Mouse (Mus musculus) heart, postnatal 0 days (tissue): ENCODE results near the gene Crip2. TPM values are rescaled to one million over a fixed set of nuclear protein-coding genes. Genes with fewer than 3 reads are reported as not detected.

Source experiments
- ATAC-seq: fragments of 200-750 bp; cut with Nextera tagmentation; 2 replicates; pipeline ENCODE4 v1.8.0; 2017; ENCODE audit warnings: low read depth, moderate number of reproducible peaks, moderate library complexity; ENCODE audit not compliant: insufficient read depth
- DNase-seq: peaks from one replicate; pipeline ENCODE4 v3.0.0-alpha.2; 2016; ENCODE audit warnings: low spot score
- H3K27ac ChIP-seq: fragments of 300-500 bp; sonication (generic); 2 replicates; pipeline ENCODE4 v1.5.1; 2014; ENCODE audit warnings: low read depth, mild to moderate bottlenecking
- H3K27me3 ChIP-seq: fragments of 300-500 bp; sonication (generic); 2 replicates; pipeline ENCODE4 v1.6.1; 2014; ENCODE audit warnings: low read length, mixed read lengths; ENCODE audit not compliant: control insufficient read depth, insufficient read depth
- H3K36me3 ChIP-seq: fragments of 300-500 bp; sonication (generic); replicated peaks from 2 replicates; pipeline ENCODE4 v1.6.1; 2014; ENCODE audit warnings: low read length, mixed read lengths; ENCODE audit not compliant: control insufficient read depth, insufficient read depth
- H3K4me1 ChIP-seq: fragments of 300-500 bp; sonication (generic); 2 replicates; pipeline ENCODE4 v1.6.1; 2014; ENCODE audit warnings: antibody characterized with exemption; ENCODE audit not compliant: control insufficient read depth, insufficient read depth
- H3K4me2 ChIP-seq: fragments of 300-500 bp; sonication (generic); 2 replicates; pipeline ENCODE4 v1.6.1; 2014; ENCODE audit warnings: low read depth, mild to moderate bottlenecking, low read length, moderate library complexity
- H3K4me3 ChIP-seq: fragments of 300-500 bp; sonication (generic); 2 replicates; pipeline ENCODE4 v1.5.1; 2014; ENCODE audit warnings: low read depth, low read length
- H3K9ac ChIP-seq: fragments of 300-500 bp; sonication (generic); replicated peaks from 2 replicates; pipeline ENCODE4 v1.6.1; 2014; ENCODE audit warnings: low read depth, low read length, mixed read lengths
- H3K9me3 ChIP-seq: fragments of 300-500 bp; sonication (generic); replicated peaks from 2 replicates; pipeline ENCODE4 v1.6.1; 2016; ENCODE audit warnings: low read length; ENCODE audit not compliant: control insufficient read depth
- CTCF ChIP-seq: IDR thresholded peaks from 2 replicates; pipeline ENCODE4 v1.5.1; 2016; ENCODE audit warnings: antibody characterized with exemption, control low read depth, low read depth
- EP300 ChIP-seq: IDR thresholded peaks from 2 replicates; pipeline ENCODE4 v1.6.1; 2016; ENCODE audit warnings: antibody characterized with exemption, low read depth
- WGBS: fragments of 180-500 bp; shearing (Covaris S2); extraction: QIAGEN DNeasy Blood & Tissue Kit; methylation state at CpG from one replicate; pipeline ENCODE4 v1.1.7; 2014; 5-methylcytosine and 5-hydroxymethylcytosine counted together
- polyA plus RNA-seq: library from polyadenylated mRNA; unstranded; fragments of >200 nt; fragmentation: Nextera tagmentation; extraction: Ambion mirVana; gene quantifications from 2 replicates; pipeline ENCODE4 v1.2.1, GENCODE M21; 2015
- total RNA-seq: library from RNA; depleted of rRNA; stranded (reverse); fragments of >200 nt; gene quantifications from 2 replicates; pipeline ENCODE4 v1.2.3, GENCODE M21; 2014; ENCODE audit warnings: low replicate concordance

Crip2 gene
- total and polyA plus RNA-seq, 2 experiments from 2014 or later, result 1,556 to 2,395 TPM

DNA sequence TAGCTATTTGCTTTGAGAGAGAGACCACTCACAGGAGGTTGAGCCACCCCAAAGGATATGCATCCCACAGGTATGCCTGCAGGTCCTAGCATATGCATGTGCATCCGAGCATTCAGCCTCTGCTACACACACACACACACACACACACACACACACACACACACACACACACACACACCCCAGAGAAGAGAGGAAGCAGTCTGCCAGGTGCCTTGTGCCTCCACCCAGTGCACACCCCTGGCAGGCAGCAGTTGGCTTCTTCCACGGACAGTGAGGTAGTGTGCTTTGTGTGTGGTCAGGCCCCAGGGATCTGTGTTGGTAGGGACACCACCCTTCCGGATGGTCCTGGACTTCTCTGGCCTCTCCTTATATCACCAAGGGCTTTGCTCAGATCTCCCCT is 9.9 kb downstream of the Crip2 start:
- TF ChIP-seq CTCF (no peak), EP300 (no peak)
- peaks cover 64% of the 10 kb centered on the region for H3K4me1 ChIP-seq
- 70% methylated on average over 3 of the region's 3 CpGs for WGBS
- no peak overlapping the region for H3K4me2 ChIP-seq
- no peak overlapping the region for H3K4me3 ChIP-seq
- ATAC-seq (no peak), DNase-seq (no peak)
- no peak overlapping the region for H3K27ac ChIP-seq
- no peak overlapping the region; the same call in 1 of the 2 replicates for H3K9ac ChIP-seq
- H3K27me3 ChIP-seq, result no peaks in the 10 kb centered on the region
- H3K36me3 ChIP-seq, result peaks cover 19% of the 10 kb centered on the region
- no peaks in the 10 kb centered on the region for H3K9me3 ChIP-seq

DNA sequence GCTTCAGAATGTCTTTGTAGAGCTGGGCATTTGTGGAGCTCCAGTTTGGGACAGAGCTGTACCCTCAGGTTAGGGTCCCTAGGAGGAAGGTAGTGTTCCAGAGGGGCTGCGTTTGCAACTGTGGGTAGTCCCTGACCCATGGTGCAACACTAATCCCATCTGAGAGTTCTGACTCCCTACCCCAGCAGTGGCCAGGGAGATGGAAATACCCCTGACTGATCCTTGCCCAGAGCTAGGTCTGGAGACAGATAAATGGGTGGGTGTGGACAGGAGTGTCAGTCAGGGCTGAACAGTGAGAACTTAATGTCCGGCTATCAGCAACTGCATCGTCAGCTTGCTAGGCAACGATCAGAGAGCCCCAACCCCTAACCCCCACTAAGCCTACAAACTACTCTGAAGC is 10.6 kb downstream of the Crip2 start:
- WGBS, result 58% methylated on average over 4 of the region's 4 CpGs

DNA sequence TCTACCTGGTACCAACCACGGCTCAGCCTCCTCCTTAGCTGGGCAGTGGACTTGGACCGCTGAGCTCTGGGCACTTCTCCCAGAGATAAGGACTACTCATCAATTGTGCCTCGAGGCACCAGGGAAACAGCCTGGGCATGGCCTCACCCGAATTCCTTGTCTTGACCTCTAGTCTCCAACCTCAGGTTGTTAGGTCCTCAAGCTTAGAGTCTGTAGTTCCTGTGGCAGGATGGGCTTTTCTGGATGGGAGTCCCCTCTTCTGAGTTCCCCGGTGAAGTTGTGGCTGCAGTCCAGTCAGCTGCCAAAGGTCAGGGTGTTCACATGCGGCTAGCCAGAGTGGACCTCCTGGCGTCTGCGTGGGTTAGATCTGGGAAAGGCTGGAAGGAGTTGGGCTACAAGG is 11.0 kb downstream of the Crip2 start:
- H3K9me3 ChIP-seq, result no peaks in the 10 kb centered on the region
- H3K9ac ChIP-seq, result no peak overlapping the region
- DNase-seq (no peak), ATAC-seq (no peak)
- WGBS, result 40% methylated on average over 8 of the region's 8 CpGs
- no peak overlapping the region; the same call in 1 of the 2 replicates for H3K4me3 ChIP-seq
- TF ChIP-seq CTCF, result no peak
- TF ChIP-seq EP300, result no peak
- no peak overlapping the region for H3K27ac ChIP-seq
- H3K27me3 ChIP-seq, result no peaks in the 10 kb centered on the region
- peak overlapping the region; percentile 83; the same call in 1 of the 2 replicates for H3K4me2 ChIP-seq
- H3K36me3 ChIP-seq, result peaks cover 8% of the 10 kb centered on the region
- H3K4me1 ChIP-seq, result peaks cover 58% of the 10 kb centered on the region

More for the DNA sequence above, 10.6 kb downstream of the Crip2 start:
- no peak overlapping the region for H3K4me2 ChIP-seq
- H3K9me3 ChIP-seq, result no peaks in the 10 kb centered on the region
- no peak for TF ChIP-seq CTCF
- no peak for TF ChIP-seq EP300
- H3K9ac ChIP-seq, result no peak overlapping the region
- no peak overlapping the region for H3K27ac ChIP-seq
- H3K4me3 ChIP-seq, result no peak overlapping the region
- ATAC-seq, result no peak
- peaks cover 63% of the 10 kb centered on the region for H3K4me1 ChIP-seq
- DNase-seq, result no peak
- no peaks in the 10 kb centered on the region for H3K27me3 ChIP-seq
- peaks cover 12% of the 10 kb centered on the region for H3K36me3 ChIP-seq

DNA sequence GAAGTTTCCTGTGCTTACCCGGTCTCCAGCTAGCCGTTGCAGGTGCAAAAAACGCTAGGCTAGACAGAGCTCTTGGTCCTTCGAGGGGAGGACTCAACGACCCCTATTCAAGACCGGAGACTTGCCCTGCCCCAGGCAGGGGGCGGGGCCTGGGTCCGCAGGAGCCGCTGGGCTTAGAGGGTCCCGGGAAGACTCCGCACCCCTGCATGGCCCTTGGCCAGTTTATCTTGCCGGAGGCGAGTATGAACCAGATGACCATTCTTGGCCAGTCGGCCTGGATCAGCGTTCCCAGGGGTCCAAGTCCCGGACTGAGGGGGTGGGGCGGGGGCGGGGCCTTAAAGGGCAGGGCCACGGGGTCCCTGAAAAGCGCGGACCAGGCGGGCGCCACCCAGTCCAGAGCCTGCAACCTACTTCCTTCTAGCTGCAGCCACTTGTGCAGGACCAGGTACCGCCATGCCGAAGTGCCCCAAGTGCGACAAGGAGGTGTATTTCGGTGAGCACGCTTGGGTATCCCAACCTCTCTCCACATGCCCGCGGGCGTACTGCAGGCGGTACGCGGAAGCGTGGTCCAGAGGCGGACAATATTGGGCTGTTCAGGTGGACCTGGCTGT is 11.7 kb downstream of the Crip2 start:
- Histone ChIP-seq H3K9ac (peak overlapping the region; percentile 63), H3K4me2 (peak overlapping the region; percentile 83), H3K36me3 (peaks cover 8% of the 10 kb centered on the region; the same call in 1 of the 2 replicates), H3K27me3 (no peaks in the 10 kb centered on the region), H3K4me1 (peaks cover 57% of the 10 kb centered on the region), H3K27ac (peak overlapping the region; percentile 64), H3K9me3 (no peaks in the 10 kb centered on the region), H3K4me3 (peak overlapping the region; percentile 63)
- ATAC-seq (no peak), DNase-seq (no peak)
- 1% methylated on average over 36 of the region's 36 CpGs for WGBS
- no peak for TF ChIP-seq CTCF
- TF ChIP-seq EP300, result no peak

DNA sequence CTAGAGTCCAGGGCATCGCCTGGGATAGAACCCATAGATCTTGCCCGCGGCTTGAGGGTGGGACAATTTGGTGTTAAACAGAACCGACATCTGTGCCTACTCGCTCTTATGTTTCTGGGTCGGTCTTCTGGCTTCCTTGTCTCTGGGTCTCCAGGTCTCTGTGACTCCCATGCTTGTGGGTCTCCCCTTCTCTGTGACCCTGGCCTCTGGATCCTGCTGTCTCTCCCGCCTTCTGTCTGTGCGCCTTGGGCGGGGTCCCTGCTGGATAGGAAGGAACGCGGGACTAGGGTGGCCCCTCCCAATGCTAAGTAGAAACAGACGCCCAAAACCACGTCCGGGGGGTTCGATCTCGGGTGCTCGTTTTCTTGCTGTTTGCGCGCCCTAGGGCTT is 12.2 kb downstream of the Crip2 start:
- WGBS, result 14% methylated on average over 19 of the region's 19 CpGs

More for the DNA sequence above, 12.2 kb downstream of the Crip2 start:
- no peaks in the 10 kb centered on the region for H3K9me3 ChIP-seq
- H3K36me3 ChIP-seq, result peaks cover 8% of the 10 kb centered on the region; the same call in 1 of the 2 replicates
- ATAC-seq (no peak), DNase-seq (no peak)
- peak overlapping the region; percentile 63 for H3K4me3 ChIP-seq
- no peak for TF ChIP-seq EP300
- TF ChIP-seq CTCF, result no peak
- H3K4me2 ChIP-seq, result peak overlapping the region; percentile 83
- peaks cover 56% of the 10 kb centered on the region for H3K4me1 ChIP-seq
- no peaks in the 10 kb centered on the region for H3K27me3 ChIP-seq
- H3K27ac ChIP-seq, result peak overlapping the region; percentile 64
- H3K9ac ChIP-seq, result peak overlapping the region; percentile 63
